Mouse (Mus musculus) limb, embryonic 14.5 days (tissue): Measurements from ENCODE around the gene Trmt10b. TPM values are rescaled to one million over a fixed set of nuclear protein-coding genes. Genes with fewer than 3 reads are reported as not detected.

ENCODE experiments used
- ATAC-seq: fragments of 200-750 bp; cut with Nextera tagmentation; 2 replicates; pipeline ENCODE4 v1.8.0; 2017; ENCODE audit warnings: low read depth, moderate number of reproducible peaks, moderate TSS enrichment; ENCODE audit not compliant: low FRiP score
- DNase-seq: peaks from one replicate; pipeline ENCODE4 v3.0.0-alpha.2; 2015; ENCODE audit warnings: low spot score
- H3K27ac ChIP-seq: fragments of 300-500 bp; sonication (generic); replicated peaks from 2 replicates; pipeline ENCODE4 v1.5.1; 2014; ENCODE audit warnings: low read depth, mild to moderate bottlenecking, low read length, moderate library complexity, mixed read lengths
- H3K27me3 ChIP-seq: fragments of 300-500 bp; sonication (generic); 2 replicates; pipeline ENCODE4 v1.6.1; 2014; ENCODE audit warnings: low read length, mixed read lengths; ENCODE audit not compliant: control insufficient read depth, insufficient read depth
- H3K36me3 ChIP-seq: fragments of 300-500 bp; sonication (generic); 2 replicates; pipeline ENCODE4 v1.6.1; 2014; ENCODE audit warnings: mild to moderate bottlenecking, low read length, moderate library complexity, mixed read lengths; ENCODE audit not compliant: control insufficient read depth, insufficient read depth
- H3K4me1 ChIP-seq: fragments of 300-500 bp; sonication (generic); 2 replicates; pipeline ENCODE4 v1.6.1; 2014; ENCODE audit warnings: antibody characterized with exemption, low read length, mixed read lengths; ENCODE audit not compliant: control insufficient read depth, insufficient read depth
- H3K4me2 ChIP-seq: fragments of 300-500 bp; sonication (generic); replicated peaks from 2 replicates; pipeline ENCODE4 v1.6.1; 2014; ENCODE audit warnings: low read depth, mild to moderate bottlenecking, low read length, moderate library complexity; ENCODE audit not compliant: severe bottlenecking
- H3K4me3 ChIP-seq: fragments of 300-500 bp; sonication (generic); replicated peaks from 2 replicates; pipeline ENCODE4 v1.5.1; 2014; ENCODE audit warnings: low read length
- H3K9ac ChIP-seq: fragments of 300-500 bp; sonication (generic); 2 replicates; pipeline ENCODE4 v1.6.1; 2014; ENCODE audit warnings: mild to moderate bottlenecking, low read depth, low read length, moderate library complexity; ENCODE audit not compliant: severe bottlenecking
- H3K9me3 ChIP-seq: fragments of 300-500 bp; sonication (generic); 2 replicates; pipeline ENCODE4 v1.6.1; 2016; ENCODE audit warnings: low read length; ENCODE audit not compliant: control insufficient read depth
- POLR2A ChIP-seq: fragments of 200-500 bp; IDR thresholded peaks from 2 replicates; pipeline ENCODE4 v1.8.0; 2012; ENCODE audit warnings: inconsistent platforms, mild to moderate bottlenecking, moderate library complexity, borderline replicate concordance; ENCODE audit not compliant: insufficient read depth, insufficient read length; ENCODE audit errors: extremely low read depth
- WGBS: fragments of 180-500 bp; shearing (Covaris S2); extraction: QIAGEN DNeasy Blood & Tissue Kit; methylation state at CpG from one replicate; pipeline ENCODE4 v1.1.7; 2014; 5-methylcytosine and 5-hydroxymethylcytosine counted together
- polyA plus RNA-seq, 2 experiments: library from polyadenylated mRNA; depleted of rRNA in 1 of 2; stranded (reverse) in 1 of 2; unstranded in 1 of 2; fragments of >200 nt; fragmentation: Nextera tagmentation in 1 of 2; extraction: Ambion mirVana in 1 of 2; gene quantifications; 2 replicates each; pipeline versions ENCODE4 v1.2.1 to v1.2.3; 2012 to 2014

Trmt10b gene
- polyA plus RNA-seq, 2 experiments: 10.1 to 16.2 TPM

DNA sequence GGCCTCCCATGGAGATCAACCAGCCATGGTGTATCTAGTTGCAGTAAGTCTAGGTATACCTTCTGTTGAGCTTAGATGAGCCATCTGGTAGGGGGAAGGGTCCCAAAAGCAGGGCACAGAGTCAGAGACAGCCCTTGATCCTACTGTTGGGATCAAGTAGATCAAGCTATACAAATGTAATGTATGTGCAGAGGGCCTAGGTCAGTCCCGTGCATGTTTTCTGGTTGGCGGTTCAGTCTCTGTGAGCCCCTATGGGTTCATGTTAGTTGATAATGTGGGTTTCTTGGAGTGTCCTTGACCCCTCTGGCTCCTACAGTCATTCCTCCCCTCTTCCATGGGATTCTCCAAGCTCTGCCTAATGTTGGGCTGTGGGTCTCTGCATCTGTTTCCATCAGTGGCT, 14.1 kb downstream of the Trmt10b start:
- Histone ChIP-seq H3K4me1 (no peaks in the 10 kb centered on the region), H3K9ac (no peak overlapping the region), H3K27me3 (no peaks in the 10 kb centered on the region), H3K4me3 (no peak overlapping the region), H3K9me3 (no peaks in the 10 kb centered on the region), H3K36me3 (peaks cover 29% of the 10 kb centered on the region), H3K27ac (no peak overlapping the region), H3K4me2 (no peak overlapping the region)
- ATAC-seq (no peak), DNase-seq (no peak)
- no peak for TF ChIP-seq POLR2A
- whole genome bisulfite sequencing: 100% methylated on average over 2 of the region's 2 CpGs

DNA sequence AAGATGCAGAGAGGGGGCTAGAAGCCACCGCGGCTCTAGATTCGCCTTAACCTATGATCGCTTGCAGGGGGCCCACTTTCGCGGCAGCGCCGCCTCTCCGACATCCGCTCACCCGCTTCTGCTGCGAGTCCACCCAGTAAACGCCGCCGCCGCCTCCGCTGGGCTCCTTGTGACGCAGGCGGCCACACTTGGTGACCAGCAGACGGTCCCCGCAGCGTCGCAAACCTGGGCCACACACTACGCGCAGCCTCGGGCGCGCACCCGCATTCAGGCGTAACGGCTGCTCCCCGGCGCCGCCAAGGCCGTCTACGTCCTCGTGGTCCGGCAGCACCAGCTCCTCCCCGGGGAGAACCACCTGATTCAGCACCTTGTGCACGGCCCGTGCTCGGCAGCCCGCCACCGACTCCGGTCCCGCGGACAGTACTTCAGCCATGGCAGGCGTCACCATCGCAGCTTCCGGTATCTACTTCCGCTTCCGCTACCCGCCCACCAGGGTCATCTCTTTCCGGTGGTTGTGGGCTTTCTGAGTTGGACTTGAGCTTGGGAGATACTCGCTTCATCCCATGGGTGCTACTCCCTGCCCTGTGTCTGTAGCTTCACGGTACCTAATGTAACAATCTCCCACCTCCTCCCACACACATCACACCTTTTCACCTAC, 23.4 kb downstream of the Trmt10b start:
- H3K9ac ChIP-seq: peak overlapping the region; percentile 89
- peak; percentile 82 for DNase-seq
- peak; percentile 90 for ATAC-seq
- H3K9me3 ChIP-seq: no peaks in the 10 kb centered on the region
- peak overlapping the region; percentile 67 for H3K4me2 ChIP-seq
- peaks cover 30% of the 10 kb centered on the region for H3K36me3 ChIP-seq
- peak overlapping the region; percentile 99 for H3K4me3 ChIP-seq
- peak overlapping the region; percentile 72 for H3K27ac ChIP-seq
- WGBS: under 1% methylated on average over 51 of the region's 56 CpGs
- peaks cover 10% of the 10 kb centered on the region for H3K4me1 ChIP-seq
- H3K27me3 ChIP-seq: no peaks in the 10 kb centered on the region; the same call in 1 of the 2 replicates
- peak; percentile 35; the same call in 1 of the 2 replicates for TF ChIP-seq POLR2A

DNA sequence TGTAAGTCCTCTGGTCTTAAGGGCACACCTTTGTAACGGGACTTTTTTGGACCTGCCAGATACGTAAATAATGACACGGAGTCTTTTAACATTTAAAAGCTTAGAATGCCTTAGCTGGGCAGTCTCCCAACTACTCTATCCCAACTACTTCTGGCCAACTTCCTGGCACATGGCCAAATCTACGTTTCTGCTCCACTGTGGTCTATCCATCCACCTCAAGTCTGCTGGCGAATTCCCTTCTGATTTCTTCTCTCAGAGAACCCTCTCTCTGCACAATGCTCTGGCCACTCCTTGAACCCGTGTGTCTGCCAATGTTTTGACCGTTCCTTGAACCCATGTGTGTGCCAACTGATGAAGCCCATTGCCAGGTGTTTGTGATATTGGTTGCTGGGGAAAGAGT, 34.2 kb downstream of the Trmt10b start:
- DNase-seq: peak; percentile 10
- no peaks in the 10 kb centered on the region for H3K36me3 ChIP-seq
- H3K4me2 ChIP-seq: no peak overlapping the region
- no peak for ATAC-seq
- H3K4me3 ChIP-seq: no peak overlapping the region
- TF ChIP-seq POLR2A: no peak
- WGBS: 61% methylated on average over 7 of the region's 7 CpGs
- H3K9me3 ChIP-seq: no peaks in the 10 kb centered on the region
- no peak overlapping the region for H3K9ac ChIP-seq
- no peak overlapping the region for H3K27ac ChIP-seq
- no peaks in the 10 kb centered on the region for H3K4me1 ChIP-seq
- no peaks in the 10 kb centered on the region for H3K27me3 ChIP-seq

DNA sequence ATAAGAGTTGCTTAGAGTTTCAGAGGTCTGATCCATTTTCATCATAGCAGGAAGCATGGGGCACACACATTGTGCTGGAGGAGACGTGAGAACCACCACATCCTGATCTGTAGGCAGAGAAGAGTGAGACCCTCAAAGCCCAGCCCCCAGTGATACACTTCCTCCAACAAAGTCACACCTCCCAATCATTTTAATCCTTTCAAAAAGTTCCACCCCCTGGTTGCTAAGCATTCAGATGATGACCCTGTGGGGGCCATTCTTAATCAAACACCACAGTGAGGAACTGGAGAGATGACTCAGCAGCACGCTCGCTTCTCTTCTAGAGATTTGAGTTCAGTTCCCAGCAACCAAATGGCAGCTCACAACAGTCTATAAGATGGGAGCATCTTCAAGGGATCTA, 35.5 kb downstream of the Trmt10b start:
- H3K9ac ChIP-seq: no peak overlapping the region
- H3K4me2 ChIP-seq: no peak overlapping the region
- no peak overlapping the region for H3K27ac ChIP-seq
- 71% methylated on average over 3 of the region's 3 CpGs for WGBS
- no peak for TF ChIP-seq POLR2A
- no peak overlapping the region for H3K4me3 ChIP-seq
- no peaks in the 10 kb centered on the region for H3K9me3 ChIP-seq
- ATAC-seq: no peak
- H3K27me3 ChIP-seq: no peaks in the 10 kb centered on the region
- no peak for DNase-seq
- no peaks in the 10 kb centered on the region for H3K36me3 ChIP-seq
- no peaks in the 10 kb centered on the region for H3K4me1 ChIP-seq

DNA sequence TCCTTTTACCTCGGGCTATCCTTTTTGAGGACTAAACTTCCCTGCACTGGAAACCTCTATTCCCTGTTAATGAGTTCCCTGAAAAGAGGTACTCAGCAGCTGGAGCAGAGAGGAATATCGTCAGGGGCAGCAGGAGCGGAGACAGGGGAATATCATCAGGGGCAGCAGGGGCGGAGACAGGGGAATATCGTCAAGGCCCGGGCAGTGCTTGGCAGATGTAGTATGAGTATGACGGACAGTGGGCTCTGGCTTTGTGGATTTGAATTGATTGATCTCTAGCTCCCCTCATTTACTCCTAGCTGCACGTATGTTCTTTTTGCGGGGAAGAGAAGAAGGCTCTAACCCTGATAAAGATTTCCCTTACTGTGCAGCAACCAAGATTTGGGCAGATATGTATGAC, 44.3 kb downstream of the Trmt10b start:
- Histone ChIP-seq H3K9ac (peak overlapping the region; percentile 92; the same call in 1 of the 2 replicates), H3K27ac (peak overlapping the region; percentile 95), H3K4me2 (peak overlapping the region; percentile 71)

More for the DNA sequence above, 44.3 kb downstream of the Trmt10b start:
- WGBS: 57% methylated on average over 9 of the region's 9 CpGs
- H3K36me3 ChIP-seq: peaks cover 3% of the 10 kb centered on the region; the same call in 1 of the 2 replicates
- H3K4me3 ChIP-seq: peak overlapping the region; percentile 97
- H3K9me3 ChIP-seq: no peaks in the 10 kb centered on the region
- no peaks in the 10 kb centered on the region for H3K27me3 ChIP-seq
- DNase-seq: no peak
- peaks cover 17% of the 10 kb centered on the region for H3K4me1 ChIP-seq
- ATAC-seq: no peak
- TF ChIP-seq POLR2A: no peak
